Mouse (Mus musculus) mature B cell (primary cell): ENCODE measurements around the gene Olfml2a.

Experiments
- in situ Hi-C: fragments of 300-500 bp; cut with MboI; formaldehyde crosslinking; loops from 2 replicates; pipeline ENCODE4 v1.14.3; 2019

Gene Olfml2a

DNA sequence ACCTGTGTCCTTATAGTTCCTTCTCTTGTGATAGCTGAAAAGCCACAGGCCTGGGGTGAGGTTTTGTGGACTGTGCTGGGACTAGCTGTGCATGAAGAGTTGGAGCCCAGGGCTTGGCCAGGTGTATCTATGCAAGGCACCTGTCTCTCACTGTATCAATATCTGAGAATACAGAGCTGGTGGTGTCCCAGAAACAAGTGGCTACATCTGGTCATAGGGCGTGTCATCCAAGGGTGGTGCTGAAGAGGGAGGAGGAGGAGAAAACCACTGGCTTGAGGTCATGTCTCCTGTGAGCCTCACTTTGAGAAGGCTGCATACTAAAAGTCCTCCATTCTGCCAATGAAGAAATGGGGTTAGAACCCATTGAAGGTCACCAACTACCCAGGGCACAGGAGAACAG lies 6.2 kb downstream of the Olfml2a start:
- in situ Hi-C loops = no loop called here

DNA sequence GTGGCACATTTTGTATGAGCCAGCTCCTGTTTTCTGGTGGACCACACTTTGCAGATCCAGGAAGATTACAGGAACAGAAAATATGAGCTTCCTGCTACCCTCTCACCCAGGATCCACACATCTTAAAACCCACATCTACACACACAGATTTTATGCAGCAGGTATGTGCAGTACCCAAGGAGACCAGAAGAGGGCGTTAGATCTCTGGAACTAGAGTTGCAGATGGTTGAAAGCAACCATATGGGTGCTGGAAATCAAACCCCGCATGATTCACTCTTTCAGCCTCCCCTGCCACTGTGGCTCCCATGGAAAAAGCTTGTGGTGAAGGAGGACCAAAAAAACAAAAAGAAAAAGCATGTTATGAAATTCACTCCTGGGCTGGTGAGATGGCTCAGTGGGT lies 7.3 kb downstream of the Olfml2a start:
- in situ Hi-C loops = no loop called here

DNA sequence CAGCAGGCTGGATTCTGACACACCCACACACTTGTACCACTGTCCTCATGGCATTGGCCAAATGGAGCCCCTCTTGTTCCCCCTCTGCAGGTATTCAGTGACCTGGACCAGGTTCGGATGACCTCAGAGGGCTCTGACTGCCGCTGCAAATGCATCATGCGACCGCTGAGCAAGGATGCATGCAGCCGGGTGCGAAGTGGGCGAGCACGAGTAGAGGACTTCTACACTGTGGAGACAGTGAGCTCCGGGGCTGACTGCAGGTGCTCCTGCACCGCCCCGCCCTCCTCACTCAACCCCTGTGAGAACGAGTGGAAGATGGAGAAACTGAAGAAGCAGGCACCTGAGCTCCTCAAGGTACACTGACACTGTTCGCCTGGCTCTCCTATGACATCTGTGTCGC lies 9.6 kb downstream of the Olfml2a start:
- in situ Hi-C loops = no loop called here

- in situ Hi-C loops = no loop called here
These were observed 10.1 kb downstream of the Olfml2a start for GRCm38 (mm10) chr2:38941898-38942297.

DNA sequence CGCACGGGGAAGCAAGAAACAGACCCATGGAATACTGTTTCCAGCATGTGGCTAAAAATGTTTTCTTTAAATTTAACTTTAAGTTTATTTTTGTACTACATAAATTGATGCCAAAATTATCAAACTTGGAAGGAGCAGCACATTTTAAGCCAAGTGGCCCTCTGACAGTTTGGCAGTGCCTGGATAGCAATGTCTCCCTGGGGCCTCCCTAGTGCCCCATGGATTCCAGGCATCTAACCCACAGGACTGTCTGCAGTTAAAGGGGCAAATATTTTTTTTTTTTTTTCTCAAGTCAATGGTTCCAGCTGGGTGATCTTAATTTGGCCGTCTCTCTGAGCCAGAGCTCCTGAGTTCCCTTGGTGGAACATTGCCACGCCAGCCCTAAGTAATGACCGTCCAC lies 11.4 kb downstream of the Olfml2a start:
- in situ Hi-C loops = no loop called here

GRCm38 (mm10) chr2:38943977-38944376 lies 12.2 kb downstream of the Olfml2a start:
- in situ Hi-C loops = no loop called here

GRCm38 (mm10) chr2:38944460-38945161 lies 12.8 kb downstream of the Olfml2a start:
- in situ Hi-C loops = no loop called here

DNA sequence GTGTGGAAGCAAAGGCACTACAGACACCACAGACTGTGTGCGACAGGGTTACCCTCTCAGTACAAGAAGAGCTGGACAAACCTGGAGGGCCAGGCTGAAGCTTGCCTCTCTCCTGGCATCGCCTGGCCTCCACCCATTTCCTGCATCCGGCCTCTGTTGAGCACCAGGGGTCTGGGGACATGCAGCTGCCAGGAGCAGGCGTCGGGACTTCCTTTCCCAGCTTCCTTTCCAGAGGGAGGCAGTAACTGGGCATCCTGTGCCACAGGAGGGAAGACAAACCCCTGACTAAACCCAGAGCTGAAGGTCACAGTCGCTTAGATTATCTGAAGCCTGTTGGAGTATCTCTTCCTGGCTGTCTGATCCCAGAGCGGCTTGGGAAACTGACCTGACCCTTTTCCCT lies 15.8 kb downstream of the Olfml2a start:
- in situ Hi-C loops = no loop called here

- in situ Hi-C loops = no loop called here
These were observed 18.5 kb downstream of the Olfml2a start for GRCm38 (mm10) chr2:38950281-38950719.

GRCm38 (mm10) chr2:38953152-38953883 lies 21.5 kb downstream of the Olfml2a start:
- in situ Hi-C loops = no loop called here

DNA sequence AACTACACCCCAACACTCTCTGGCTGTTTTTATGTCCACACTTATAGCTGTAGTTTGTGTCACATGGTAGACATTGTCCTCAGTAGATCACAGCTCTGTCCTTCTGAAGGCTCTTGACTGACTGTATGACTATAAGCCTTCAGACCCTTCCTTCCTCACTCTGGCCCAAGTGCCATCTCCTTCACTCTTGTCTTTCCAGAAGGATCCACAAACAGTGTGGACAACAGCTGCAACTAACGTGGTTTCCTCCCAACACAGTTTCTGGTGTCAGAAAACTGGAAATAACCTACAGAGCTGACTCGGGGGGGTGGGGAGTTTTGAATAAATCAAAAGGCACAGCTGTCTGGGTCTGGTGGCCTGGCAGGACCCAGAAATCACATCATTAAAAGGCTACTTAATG lies 24.3 kb downstream of the Olfml2a start:
- in situ Hi-C loops = no loop called here

GRCm38 (mm10) chr2:38957671-38958223 lies 26.0 kb downstream of the Olfml2a start:
- in situ Hi-C loops = no loop called here

- in situ Hi-C loops = no loop called here
These were observed 32.4 kb downstream of the Olfml2a start for GRCm38 (mm10) chr2:38964198-38964597.

GRCm38 (mm10) chr2:38969650-38970049 lies 37.9 kb downstream of the Olfml2a start:
- in situ Hi-C loops = no loop called here

- in situ Hi-C loops = no loop called here
These were observed 38.3 kb downstream of the Olfml2a start for GRCm38 (mm10) chr2:38970057-38970456.

DNA sequence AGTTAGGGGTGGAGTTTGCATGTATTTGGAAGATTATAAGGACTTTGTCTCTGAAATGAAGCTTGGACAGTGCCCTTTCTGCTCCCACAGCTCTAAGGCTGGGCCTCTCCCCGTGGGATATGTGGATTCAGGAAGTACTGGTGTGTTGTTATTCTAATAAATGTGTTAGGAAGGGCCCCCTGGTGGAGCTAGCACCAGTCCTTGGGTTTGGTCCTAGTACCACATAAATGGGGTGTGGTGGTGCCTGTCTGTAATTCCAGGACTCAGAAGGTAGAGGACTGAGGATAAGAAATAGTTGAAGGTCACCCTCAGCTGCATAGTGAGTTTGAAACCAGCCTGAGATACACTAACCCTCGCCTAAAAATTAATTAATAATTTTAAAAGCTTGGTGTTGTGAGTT lies 41.4 kb downstream of the Olfml2a start:
- in situ Hi-C loops = no loop called here

DNA sequence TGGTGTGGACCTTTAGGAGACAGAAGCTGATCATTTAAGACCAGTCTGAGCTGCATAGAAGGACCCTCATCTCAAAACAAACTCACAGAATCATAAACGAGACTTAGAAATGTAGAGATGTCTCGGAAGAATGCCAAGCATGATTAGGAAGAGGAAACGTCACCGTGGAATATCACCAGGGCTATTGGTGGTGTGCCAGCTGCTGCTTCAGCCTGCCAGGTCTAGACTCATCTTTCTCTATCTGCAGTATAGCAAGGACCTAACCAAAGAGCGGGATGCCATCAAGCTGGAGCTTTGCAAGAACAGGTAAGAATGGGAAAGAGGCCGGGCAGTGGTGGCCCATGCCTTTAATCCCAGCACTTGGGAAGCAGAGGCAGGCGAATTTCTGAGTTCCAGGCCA lies 41.9 kb downstream of the Olfml2a start:
- in situ Hi-C loops = no loop called here

GRCm38 (mm10) chr2:38974171-38974570 lies 42.4 kb downstream of the Olfml2a start:
- in situ Hi-C loops = no loop called here

- in situ Hi-C loops = no loop called here
These were observed 43.4 kb downstream of the Olfml2a start for GRCm38 (mm10) chr2:38975181-38975580.

GRCm38 (mm10) chr2:38975941-38976805 lies 44.4 kb downstream of the Olfml2a start:
- in situ Hi-C loops = no loop called here

DNA sequence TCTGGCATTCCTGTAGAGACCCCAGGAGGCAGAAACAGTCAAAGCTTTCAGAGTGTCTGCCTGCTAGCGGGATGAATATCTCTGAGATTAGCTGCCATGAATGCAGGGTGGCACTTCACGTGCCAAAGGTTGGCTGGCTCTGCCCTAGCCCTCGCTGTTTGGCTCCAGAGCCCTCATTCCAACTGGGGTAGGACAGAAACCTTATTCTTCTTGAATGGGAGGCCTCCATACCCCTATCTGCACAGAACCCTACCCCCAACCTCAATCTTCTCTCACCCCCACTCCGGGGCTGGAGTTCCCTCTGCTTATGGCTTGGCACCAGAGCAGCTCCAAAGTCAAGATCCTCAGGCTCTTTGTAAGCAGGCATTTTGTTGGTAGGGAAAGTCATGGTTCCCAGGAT lies 46.1 kb downstream of the Olfml2a start:
- in situ Hi-C loops = no loop called here

DNA sequence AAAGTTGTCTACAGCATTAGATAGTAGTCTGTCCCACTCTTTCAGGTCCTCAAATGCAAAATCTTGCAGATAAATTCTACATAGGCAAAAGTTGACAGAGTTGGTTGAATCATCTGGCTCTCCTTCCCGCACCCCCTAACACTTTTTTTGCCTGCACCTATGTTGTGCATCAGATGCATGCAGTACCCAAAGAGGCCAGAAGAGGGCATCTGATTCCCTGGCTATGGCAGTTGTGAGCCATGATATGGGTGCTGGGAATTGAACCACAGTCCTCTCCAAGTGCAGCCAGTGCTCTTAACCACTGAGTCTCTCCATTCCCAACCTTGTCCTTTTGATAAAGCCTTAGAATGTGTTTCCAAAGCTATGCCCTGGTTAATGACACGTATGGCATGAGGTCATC lies 51.7 kb downstream of the Olfml2a start:
- in situ Hi-C loops = no loop called here
